Mouse (Mus musculus): ENCODE measurements at regions not wholly inside any gene's neighbourhood (a gene's known extent, or its start where the extent isn't known, plus 50 kb on each side); places are given as distances from the start of the nearest gene placed in this dataset.

- Histone ChIP-seq H3K27ac (replicated peaks) (no peak overlapping the region), H3K4me1 (no peaks in the 10 kb centered on the region), H3K4me3 (no peak overlapping the region), H3K27me3 (ENCODE audit: low read depth, poor library complexity, severe bottlenecking) (no peaks in the 10 kb centered on the region), H3K9me3 (replicated peaks) (no peaks in the 10 kb centered on the region), H3K36me3 (no peaks in the 10 kb centered on the region)
- DNase-seq (ENCODE audit: low spot score) = no peak
These were observed 337.3 kb upstream of the Tecrl start for GRCm38 (mm10) chr5:83692286-83692685.

GRCm38 (mm10) chr5:83678373-83678772, 323.4 kb upstream of the Tecrl start:
- 90% methylated on average over 6 of the region's 6 CpGs for WGBS
- no peak overlapping the region for H3K27ac ChIP-seq (replicated peaks)
- H3K4me3 ChIP-seq = no peak overlapping the region
- no peaks in the 10 kb centered on the region for H3K27me3 ChIP-seq (ENCODE audit: low read depth, poor library complexity, severe bottlenecking)
- no peaks in the 10 kb centered on the region for H3K9me3 ChIP-seq (replicated peaks)
- DNase-seq (ENCODE audit: low spot score) = no peak
- no peaks in the 10 kb centered on the region for H3K4me1 ChIP-seq
- no peaks in the 10 kb centered on the region for H3K36me3 ChIP-seq

GRCm38 (mm10) chr5:83659091-83659490, 304.1 kb upstream of the Tecrl start:
- 76% methylated on average over 2 of the region's 2 CpGs for WGBS
- no peak overlapping the region for H3K27ac ChIP-seq (replicated peaks)
- H3K36me3 ChIP-seq = no peaks in the 10 kb centered on the region
- H3K9me3 ChIP-seq (replicated peaks) = no peaks in the 10 kb centered on the region
- no peaks in the 10 kb centered on the region for H3K27me3 ChIP-seq (ENCODE audit: low read depth, poor library complexity, severe bottlenecking)
- no peak overlapping the region for H3K4me3 ChIP-seq
- no peak for DNase-seq (ENCODE audit: low spot score)
- 0 out of 2 replicates have a peak, but pooled peaks cover 3% of the 10 kb centered on the region for H3K4me1 ChIP-seq

- Histone ChIP-seq H3K9me3 (replicated peaks) (no peaks in the 10 kb centered on the region), H3K4me1 (peaks cover 9% of the 10 kb centered on the region), H3K27ac (replicated peaks) (no peak overlapping the region), H3K4me3 (no peak overlapping the region), H3K36me3 (no peaks in the 10 kb centered on the region), H3K27me3 (ENCODE audit: low read depth, poor library complexity, severe bottlenecking) (no peaks in the 10 kb centered on the region)
- 1% methylated on average over 2 of the region's 2 CpGs for WGBS
- peak; percentile 19 for DNase-seq (ENCODE audit: low spot score)
These were observed 296.3 kb upstream of the Tecrl start for GRCm38 (mm10) chr5:83651329-83651728.

DNA sequence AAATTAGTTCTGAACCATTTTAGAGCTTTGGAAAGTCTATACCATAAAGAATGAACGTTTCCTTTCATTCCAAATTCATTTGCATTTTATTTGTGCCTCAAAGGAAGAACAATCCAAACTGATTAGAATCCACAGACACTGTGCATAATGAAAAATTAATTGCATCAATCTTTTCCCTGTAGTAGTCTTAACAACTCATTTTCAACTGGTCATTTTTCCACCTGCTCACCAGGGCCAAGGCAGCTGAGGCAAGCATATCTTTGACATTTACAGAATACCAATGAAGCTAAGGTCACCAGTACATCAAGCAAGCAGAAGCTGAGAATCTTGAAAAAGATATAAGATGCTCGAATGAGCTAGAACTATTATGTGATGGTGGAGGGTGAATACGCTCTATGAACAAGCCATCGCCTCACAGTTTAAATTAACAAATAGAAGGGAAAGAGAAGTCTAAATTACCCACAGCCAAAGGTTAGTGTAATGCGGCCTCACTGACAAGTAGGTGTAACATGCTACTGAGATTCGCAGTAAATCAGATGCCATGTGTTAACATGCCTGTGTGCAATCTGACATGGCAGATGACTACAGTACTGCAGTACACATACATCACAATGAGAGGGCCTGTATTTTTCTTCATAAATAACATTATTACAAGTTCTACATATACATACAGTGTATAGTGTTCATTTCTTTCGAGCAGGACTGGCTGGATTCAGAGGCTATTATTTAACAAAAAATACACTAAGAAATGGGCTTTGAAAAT, 267.8 kb upstream of the Tecrl start:
- 87% methylated on average over 7 of the region's 7 CpGs for WGBS
- no peaks in the 10 kb centered on the region for H3K36me3 ChIP-seq
- DNase-seq (ENCODE audit: low spot score) = no peak

GRCm38 (mm10) chr5:83610777-83611176, 255.8 kb upstream of the Tecrl start:
- Histone ChIP-seq H3K4me1 (no peaks in the 10 kb centered on the region), H3K36me3 (no peaks in the 10 kb centered on the region), H3K9me3 (replicated peaks) (no peaks in the 10 kb centered on the region), H3K27me3 (ENCODE audit: low read depth, poor library complexity, severe bottlenecking) (no peaks in the 10 kb centered on the region), H3K27ac (replicated peaks) (no peak overlapping the region), H3K4me3 (no peak overlapping the region)
- DNase-seq (ENCODE audit: low spot score) = no peak
- WGBS = 42% methylated on average over 2 of the region's 2 CpGs

More for the DNA sequence above, 267.8 kb upstream of the Tecrl start:
- Histone ChIP-seq H3K4me3 (no peak overlapping the region), H3K27me3 (ENCODE audit: low read depth, poor library complexity, severe bottlenecking) (no peaks in the 10 kb centered on the region), H3K27ac (replicated peaks) (no peak overlapping the region), H3K4me1 (no peaks in the 10 kb centered on the region), H3K9me3 (replicated peaks) (no peaks in the 10 kb centered on the region)

GRCm38 (mm10) chr5:83593289-83593610, 238.3 kb upstream of the Tecrl start:
- DNase-seq (ENCODE audit: low spot score) = no peak
- Histone ChIP-seq H3K4me3 (no peak overlapping the region), H3K9me3 (replicated peaks) (no peaks in the 10 kb centered on the region), H3K4me1 (no peaks in the 10 kb centered on the region), H3K36me3 (no peaks in the 10 kb centered on the region), H3K27ac (replicated peaks) (no peak overlapping the region), H3K27me3 (ENCODE audit: low read depth, poor library complexity, severe bottlenecking) (no peaks in the 10 kb centered on the region)
- WGBS = 88% methylated on average over 1 of the region's 1 CpGs

- Histone ChIP-seq H3K4me3 (no peak overlapping the region), H3K4me1 (no peaks in the 10 kb centered on the region), H3K27ac (replicated peaks) (no peak overlapping the region), H3K36me3 (no peaks in the 10 kb centered on the region), H3K27me3 (ENCODE audit: low read depth, poor library complexity, severe bottlenecking) (no peaks in the 10 kb centered on the region), H3K9me3 (replicated peaks) (no peaks in the 10 kb centered on the region)
- WGBS = 88% methylated on average over 3 of the region's 3 CpGs
- DNase-seq (ENCODE audit: low spot score) = no peak
These were observed 237.7 kb upstream of the Tecrl start for GRCm38 (mm10) chr5:83592587-83593288.
